Mouse (Mus musculus): ENCODE results near the gene Tas2r131. TPM values are rescaled to one million over a fixed set of nuclear protein-coding genes. Genes with fewer than 3 reads are reported as not detected.
"Not testable (repeated sequence)": the region's sequence is repeated elsewhere in the genome, so short reads cannot be mapped to it uniquely, and the experiment has no call there.

Gene Tas2r131
- polyA plus RNA-seq (2015; fragmentation: Nextera tagmentation; extraction: Ambion mirVana) = not detected in 2 replicates

GRCm38 (mm10) chr6:132957819-132958218 is at the start of gene Tas2r131:
Gene Tas2r131 (minus strand): TSS chr6:132957919.
- no peak within 1 kb of the TSS for H3K4me2 ChIP-seq (ENCODE audit: low read length)
- H3K27ac ChIP-seq (ENCODE audit: low read depth, low read length) = no peak within 1 kb of the TSS
- no peak within 1 kb of the TSS for H3K4me3 ChIP-seq (ENCODE audit: low read length)
- no peaks in the 10 kb centered on the region for H3K27me3 ChIP-seq (replicated peaks; ENCODE audit: control insufficient read depth, insufficient read depth, low read length)
- 78% methylated on average over 1 of the region's 1 CpGs for WGBS
- no peak for ATAC-seq
- H3K36me3 ChIP-seq (ENCODE audit: control insufficient read depth, insufficient read depth, low read length) = no peaks in the 10 kb centered on the region
- H3K4me1 ChIP-seq (ENCODE audit: control insufficient read depth, insufficient read depth, low read depth, low read length) = no peaks in the 10 kb centered on the region
- no peak within 1 kb of the TSS for H3K9ac ChIP-seq (ENCODE audit: low read depth, low read length)
- no peaks in the 10 kb centered on the region for H3K9me3 ChIP-seq (ENCODE audit: control insufficient read depth, low read length)

DNA sequence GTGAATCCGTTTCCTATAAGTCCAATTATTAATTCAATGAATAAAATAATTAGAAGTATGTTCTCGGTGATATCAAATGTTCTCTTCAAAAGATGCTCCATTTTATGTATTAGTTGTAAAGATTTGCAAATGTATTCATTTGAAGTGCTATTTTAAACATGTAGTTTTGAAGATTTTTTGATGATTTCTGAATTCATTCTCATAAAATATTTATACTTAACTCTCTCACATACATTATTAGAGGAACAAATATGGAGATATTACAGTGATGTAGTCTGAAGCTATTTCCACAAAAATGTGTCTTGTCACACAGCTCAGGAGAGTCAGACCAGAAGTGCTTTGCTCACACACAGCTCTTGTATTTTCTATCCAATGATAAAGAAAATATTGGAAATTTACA is 23.1 kb upstream of the Tas2r131 start, which contains the start of gene Tas2r109:
Tas2r109 (minus strand) TSS at position 101 of the 400 bp plus-strand sequence.
- no peak within 1 kb of the TSS for H3K27ac ChIP-seq (ENCODE audit: low read depth, low read length)
- no peak for ATAC-seq
- H3K4me2 ChIP-seq (ENCODE audit: low read length) = no peak within 1 kb of the TSS
- H3K4me3 ChIP-seq (ENCODE audit: low read length) = no peak within 1 kb of the TSS
- no peaks in the 10 kb centered on the region for H3K27me3 ChIP-seq (replicated peaks; ENCODE audit: control insufficient read depth, insufficient read depth, low read length)
- H3K9ac ChIP-seq (ENCODE audit: low read depth, low read length) = no peak within 1 kb of the TSS
- H3K36me3 ChIP-seq (ENCODE audit: control insufficient read depth, insufficient read depth, low read length) = no peaks in the 10 kb centered on the region
- H3K4me1 ChIP-seq (ENCODE audit: control insufficient read depth, insufficient read depth, low read depth, low read length) = no peaks in the 10 kb centered on the region
- no peaks in the 10 kb centered on the region for H3K9me3 ChIP-seq (ENCODE audit: control insufficient read depth, low read length)
- WGBS = 79% methylated on average over 2 of the region's 2 CpGs

DNA sequence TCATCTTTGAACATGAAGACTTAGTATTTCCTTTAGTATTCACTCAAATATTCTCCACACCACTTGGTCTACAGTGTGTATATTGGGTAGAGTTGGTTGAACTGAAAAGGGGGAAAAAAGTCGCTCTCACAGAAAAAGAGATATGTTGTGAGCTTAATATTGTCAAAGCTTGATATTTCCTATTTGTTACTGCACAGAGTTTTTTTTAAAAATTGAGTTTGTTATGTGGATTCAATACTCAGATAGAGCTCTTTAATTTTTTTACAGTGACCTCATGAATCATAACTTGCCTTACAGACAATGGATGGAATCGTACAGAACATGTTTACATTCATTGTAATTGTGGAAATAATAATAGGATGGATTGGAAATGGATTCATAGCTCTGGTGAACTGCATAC is 6.9 kb downstream of the Tas2r131 start, which contains the start of gene Tas2r129:
Tas2r129 (plus strand) TSS at position 301 of the 400 bp plus-strand sequence.
- H3K36me3 ChIP-seq (ENCODE audit: control insufficient read depth, insufficient read depth, low read length) = no peaks in the 10 kb centered on the region
- H3K4me3 ChIP-seq (ENCODE audit: low read length) = no peak within 1 kb of the TSS
- 81% methylated on average over 2 of the region's 2 CpGs for WGBS
- H3K9me3 ChIP-seq (ENCODE audit: control insufficient read depth, low read length) = no peaks in the 10 kb centered on the region
- H3K27ac ChIP-seq (ENCODE audit: low read depth, low read length) = no peak within 1 kb of the TSS
- ATAC-seq = no peak
- H3K9ac ChIP-seq (ENCODE audit: low read depth, low read length) = no peak within 1 kb of the TSS
- no peaks in the 10 kb centered on the region for H3K27me3 ChIP-seq (replicated peaks; ENCODE audit: control insufficient read depth, insufficient read depth, low read length)
- H3K4me2 ChIP-seq (ENCODE audit: low read length) = no peak within 1 kb of the TSS
- H3K4me1 ChIP-seq (ENCODE audit: control insufficient read depth, insufficient read depth, low read depth, low read length) = no peaks in the 10 kb centered on the region

GRCm38 (mm10) chr6:132941376-132941775 is 16.3 kb downstream of the Tas2r131 start:
- not testable (repeated sequence) for H3K4me3 ChIP-seq (ENCODE audit: low read length); H3K4me2 ChIP-seq (ENCODE audit: low read length); H3K27me3 ChIP-seq (replicated peaks; ENCODE audit: control insufficient read depth, insufficient read depth, low read length); ATAC-seq; H3K9me3 ChIP-seq (ENCODE audit: control insufficient read depth, low read length); H3K36me3 ChIP-seq (ENCODE audit: control insufficient read depth, insufficient read depth, low read length); H3K4me1 ChIP-seq (ENCODE audit: control insufficient read depth, insufficient read depth, low read depth, low read length); H3K27ac ChIP-seq (ENCODE audit: low read depth, low read length); H3K9ac ChIP-seq (ENCODE audit: low read depth, low read length)

GRCm38 (mm10) chr6:132909351-132909750 is 48.4 kb downstream of the Tas2r131 start, which contains the start of gene Tas2r125:
Gene Tas2r125 (plus strand): TSS chr6:132909651.
- Histone ChIP-seq H3K4me1 (ENCODE audit: control insufficient read depth, insufficient read depth, low read depth, low read length) (no peaks in the 10 kb centered on the region), H3K27ac (ENCODE audit: low read depth, low read length) (no peak within 1 kb of the TSS), H3K9me3 (ENCODE audit: control insufficient read depth, low read length) (no peaks in the 10 kb centered on the region), H3K27me3 (replicated peaks; ENCODE audit: control insufficient read depth, insufficient read depth, low read length) (no peaks in the 10 kb centered on the region), H3K4me3 (ENCODE audit: low read length) (no peak within 1 kb of the TSS), H3K36me3 (ENCODE audit: control insufficient read depth, insufficient read depth, low read length) (no peaks in the 10 kb centered on the region), H3K4me2 (ENCODE audit: low read length) (no peak within 1 kb of the TSS), H3K9ac (ENCODE audit: low read depth, low read length) (no peak within 1 kb of the TSS)
- 83% methylated on average over 3 of the region's 3 CpGs for WGBS
- no peak for ATAC-seq

Other genes starting within 250 kb of the Tas2r131 start
- gene Tas2r122, start 246.0 kb downstream of the Tas2r131 start, polyA plus RNA-seq (2015; fragmentation: Nextera tagmentation; extraction: Ambion mirVana) = not detected in 2 replicates
- not detected in 2 replicates for gene Tas2r115, start 219.9 kb downstream of the Tas2r131 start, polyA plus RNA-seq (2015; fragmentation: Nextera tagmentation; extraction: Ambion mirVana)
- not detected in 2 replicates for gene Tas2r124, start 203.2 kb downstream of the Tas2r131 start, polyA plus RNA-seq (2015; fragmentation: Nextera tagmentation; extraction: Ambion mirVana)
- not detected in 2 replicates for gene Tas2r102, start 195.8 kb downstream of the Tas2r131 start, polyA plus RNA-seq (2015; fragmentation: Nextera tagmentation; extraction: Ambion mirVana)
- gene Tas2r136, start 179.8 kb downstream of the Tas2r131 start, polyA plus RNA-seq (2015; fragmentation: Nextera tagmentation; extraction: Ambion mirVana) = not detected in 2 replicates
- gene Tas2r117, start 155.1 kb downstream of the Tas2r131 start, polyA plus RNA-seq (2015; fragmentation: Nextera tagmentation; extraction: Ambion mirVana) = not detected in 2 replicates
- not detected in 2 replicates for gene Tas2r123, start 110.8 kb downstream of the Tas2r131 start, polyA plus RNA-seq (2015; fragmentation: Nextera tagmentation; extraction: Ambion mirVana)
- not detected in 2 replicates for gene Tas2r116, start 102.5 kb downstream of the Tas2r131 start, polyA plus RNA-seq (2015; fragmentation: Nextera tagmentation; extraction: Ambion mirVana)
- gene Tas2r110, start 89.9 kb downstream of the Tas2r131 start, polyA plus RNA-seq (2015; fragmentation: Nextera tagmentation; extraction: Ambion mirVana) = not detected in 2 replicates
- not detected in 2 replicates for gene Tas2r113, start 64.9 kb downstream of the Tas2r131 start, polyA plus RNA-seq (2015; fragmentation: Nextera tagmentation; extraction: Ambion mirVana)
- 0.17 TPM in 1 of 2 replicates, not detected in the other for gene Tas2r125, start 48.3 kb downstream of the Tas2r131 start, polyA plus RNA-seq (2015; fragmentation: Nextera tagmentation; extraction: Ambion mirVana)
- gene Tas2r129, start 6.8 kb downstream of the Tas2r131 start, polyA plus RNA-seq (2015; fragmentation: Nextera tagmentation; extraction: Ambion mirVana) = not detected in 2 replicates
- not detected in 2 replicates for gene Tas2r109, start 23.0 kb upstream of the Tas2r131 start, polyA plus RNA-seq (2015; fragmentation: Nextera tagmentation; extraction: Ambion mirVana)
- gene Tas2r103, start 79.2 kb upstream of the Tas2r131 start, polyA plus RNA-seq (2015; fragmentation: Nextera tagmentation; extraction: Ambion mirVana) = not detected in 2 replicates
- gene Tas2r140, start 97.9 kb upstream of the Tas2r131 start, polyA plus RNA-seq (2015; fragmentation: Nextera tagmentation; extraction: Ambion mirVana) = not detected in 2 replicates
- gene Smim10l1, start 147.0 kb upstream of the Tas2r131 start, polyA plus RNA-seq (2015; fragmentation: Nextera tagmentation; extraction: Ambion mirVana) = 109 and 114 TPM in 2 replicates

Measured in hindbrain, embryonic 16.5 days (tissue).